Mouse (Mus musculus): ENCODE measurements around the gene Atxn1.

GRCm38 (mm10) chr13:45852288-45852687, 112.5 kb downstream of the Atxn1 start:
- TF ChIP-seq CTCF (IDR thresholded peaks at IDR 0.05; ENCODE audit: extremely low read depth, insufficient read length, insufficient replicate concordance, low read depth, low read length): no peak
- no peak for TF ChIP-seq POLR2A (IDR thresholded peaks at IDR 0.05; ENCODE audit: low read depth, low read length)
